In the genomic region with DNA sequence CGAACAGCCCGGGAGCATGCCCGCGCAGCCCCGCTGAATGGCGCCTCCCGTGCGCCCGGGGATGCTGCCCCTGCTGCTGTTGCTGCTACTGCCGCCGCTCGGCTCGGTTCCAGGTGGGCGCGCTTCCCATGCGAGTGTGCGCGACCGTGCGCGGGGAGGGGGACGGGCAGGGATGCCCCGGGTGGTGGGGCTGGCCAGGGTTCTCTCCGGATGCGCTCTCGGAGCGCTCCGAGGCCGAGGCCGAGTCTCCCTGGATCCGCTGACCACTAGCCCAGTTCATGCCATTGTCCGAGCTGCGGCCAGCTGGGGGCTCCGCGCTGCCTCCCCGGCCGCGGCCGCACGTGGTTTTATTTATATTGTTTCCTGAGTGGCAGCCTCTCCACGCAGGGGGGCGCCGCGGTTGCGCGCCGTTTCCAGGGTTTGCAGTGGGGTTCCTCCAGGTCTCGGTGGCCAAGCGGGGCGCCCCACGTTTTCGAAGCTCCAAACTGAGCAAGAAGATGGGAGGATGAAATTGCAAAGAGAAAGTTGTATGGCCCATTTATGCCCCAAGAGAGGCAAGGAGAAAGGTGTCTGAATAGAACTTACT, we compare ENCODE assay signal across 8 mouse cellular contexts. TPM values are rescaled to one million over a fixed set of nuclear protein-coding genes. Genes with fewer than 3 reads are reported as not detected.
DNase-seq lines count a peak whose midpoint lies in the region; ATAC-seq lines count a peak whose summit lies in the region.

No protein-coding gene starts in this region.

- peak overlapping the region; percentile 89 for H3K9ac ChIP-seq in forebrain, embryonic 11.5 days (ENCODE audit: low read length)

- ATAC-seq in forebrain, embryonic 11.5 days (replicated peaks; ENCODE audit: low FRiP score) = peak; percentile 78
- ATAC-seq in inflammation-experienced regulatory T-cells, adult 6 months = no peak

- H3K4me1 ChIP-seq in forebrain, embryonic 11.5 days (replicated peaks; ENCODE audit: control insufficient read depth, insufficient read depth, low read length) = peaks cover 13% of the 10 kb centered on the region; the same call in 1 of the 2 replicates

- under 1% methylated on average over 52 of the region's 52 CpGs for WGBS in forebrain, embryonic 11.5 days

- intact Hi-C loops in heart, postnatal 36 days (cut with DNase I) = loop anchor here (2.0 to 5.0 kb wide), 2 partner anchors 39 to 75 kb away; no protein-coding TSS in a partner anchor

- H3K27me3 ChIP-seq in forebrain, embryonic 11.5 days (ENCODE audit: control insufficient read depth, insufficient read depth, low read length) = no peaks in the 10 kb centered on the region

- no peaks in the 10 kb centered on the region for H3K9me3 ChIP-seq in forebrain, embryonic 11.5 days (ENCODE audit: control insufficient read depth, low read length)

- DNase-seq in Muller cell, postnatal 12 days (ENCODE audit: inconsistent ontology term) = peak; percentile 60
- peak; percentile 72 for DNase-seq in brain, adult 2 months (ENCODE audit: low read depth, low spot score)
- DNase-seq in forebrain, embryonic 11.5 days (ENCODE audit: low spot score) = peak; percentile 86
- peak; percentile 20 to 25 for DNase-seq in heart, postnatal 36 days
- peak; percentile 65 to 71 for DNase-seq in layer of hippocampus, postnatal 36 days
- peak; percentile 10 for DNase-seq in lung, postnatal 36 days
- peak; percentile 9 to 52 for DNase-seq in spleen, postnatal 10 days (ENCODE audit: low spot score in 2 of 2)

- H3K4me2 ChIP-seq in forebrain, embryonic 11.5 days (ENCODE audit: low read depth, low read length, severe bottlenecking) = peak overlapping the region; percentile 98

- H3K27ac ChIP-seq in forebrain, embryonic 11.5 days (ENCODE audit: low read depth, low read length) = peak overlapping the region; percentile 93

- H3K36me3 ChIP-seq in forebrain, embryonic 11.5 days (ENCODE audit: control insufficient read depth, insufficient read depth, low read length) = no peaks in the 10 kb centered on the region

- H3K4me3 ChIP-seq in forebrain, embryonic 11.5 days (ENCODE audit: low read depth, low read length) = peak overlapping the region; percentile 87

RNA-seq across cellular contexts. Expression of gene Prtg, which starts 0.8 kb away (rescaled TPM):
- 3.4 and 3.6 TPM in 2 replicates for polyA plus RNA-seq in forebrain, embryonic 11.5 days (2014; fragmentation: Nextera tagmentation; extraction: Ambion mirVana)
- under 1 TPM; 0.30 to 0.33 TPM for total RNA-seq in heart, postnatal 36 days (2021)
- 1 to 10 TPM; 2.3 to 3.0 TPM for total RNA-seq in layer of hippocampus, postnatal 36 days (2021)
- polyA plus RNA-seq in inflammation-experienced regulatory T-cells, adult 6 months (2017; shearing (Covaris generic)) = under 1 TPM in 1 of 3 experiments, not detected in 2; 0.26 TPM

Comparison
In these comparisons a context has a peak if more than half of its experiments do, and no peak if none do; other contexts are left out.
1. DNase-seq: peak in every context shown above with its lines; median percentile 86 in forebrain, embryonic 11.5 days; 72 in brain, adult 2 months; 68 in layer of hippocampus, postnatal 36 days; 60 in Muller cell, postnatal 12 days; 30 in spleen, postnatal 10 days; 22 in heart, postnatal 36 days; 10 in lung, postnatal 36 days.